Mouse (Mus musculus) ovary, postnatal 10 days (tissue): Measurements from ENCODE around the gene Ccnd3.

Experiments
- DNase-seq: peaks from one replicate; pipeline ENCODE4 v3.0.0; 2022; ENCODE audit warnings: low spot score

Gene Ccnd3

GRCm38 (mm10) chr17:47515180-47515844 is 10.5 kb downstream of the Ccnd3 start:
- no peak for DNase-seq

DNA sequence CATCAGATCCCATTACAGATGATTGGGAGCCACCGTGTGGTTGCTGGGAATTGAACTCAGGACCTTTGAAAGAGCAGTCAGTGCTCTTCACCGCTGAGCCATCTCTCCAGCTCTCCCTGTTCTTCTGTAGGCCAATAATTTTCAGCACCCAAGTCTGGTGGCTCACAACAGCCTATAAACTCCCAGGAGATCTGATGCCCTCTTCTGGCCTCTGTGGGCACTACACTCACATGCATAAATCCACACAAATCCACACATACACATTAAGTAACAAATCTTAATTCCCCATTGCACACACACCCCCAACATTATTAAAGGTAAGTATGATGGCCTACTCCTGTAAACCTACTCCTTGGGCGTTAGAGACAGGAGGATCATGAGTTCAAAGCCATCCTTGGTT is 11.4 kb downstream of the Ccnd3 start:
- no peak for DNase-seq

DNA sequence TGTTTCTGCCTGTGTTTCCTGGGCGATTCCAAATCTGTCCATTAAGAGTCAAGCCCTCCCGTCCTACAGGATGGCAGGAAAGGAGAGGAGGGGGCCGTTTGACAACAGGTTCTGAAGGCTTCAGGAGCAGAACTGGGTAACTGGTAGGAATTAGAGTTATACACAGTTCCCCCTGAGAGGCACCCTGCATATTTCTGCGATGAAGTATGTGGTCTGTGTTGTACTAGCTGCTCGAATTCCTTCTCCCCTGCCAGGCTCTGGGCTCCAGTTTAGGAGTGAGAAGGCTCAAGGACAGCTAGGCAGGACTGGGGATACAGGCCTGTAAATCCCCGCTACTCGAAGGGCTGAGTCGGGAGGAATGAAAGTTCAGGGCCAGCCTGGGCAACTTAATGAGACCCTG is 13.4 kb downstream of the Ccnd3 start:
- no peak for DNase-seq

GRCm38 (mm10) chr17:47521551-47522258 is 16.9 kb downstream of the Ccnd3 start:
- no peak for DNase-seq

- DNase-seq, result no peak
These were observed 17.7 kb downstream of the Ccnd3 start for GRCm38 (mm10) chr17:47522536-47522935.

DNA sequence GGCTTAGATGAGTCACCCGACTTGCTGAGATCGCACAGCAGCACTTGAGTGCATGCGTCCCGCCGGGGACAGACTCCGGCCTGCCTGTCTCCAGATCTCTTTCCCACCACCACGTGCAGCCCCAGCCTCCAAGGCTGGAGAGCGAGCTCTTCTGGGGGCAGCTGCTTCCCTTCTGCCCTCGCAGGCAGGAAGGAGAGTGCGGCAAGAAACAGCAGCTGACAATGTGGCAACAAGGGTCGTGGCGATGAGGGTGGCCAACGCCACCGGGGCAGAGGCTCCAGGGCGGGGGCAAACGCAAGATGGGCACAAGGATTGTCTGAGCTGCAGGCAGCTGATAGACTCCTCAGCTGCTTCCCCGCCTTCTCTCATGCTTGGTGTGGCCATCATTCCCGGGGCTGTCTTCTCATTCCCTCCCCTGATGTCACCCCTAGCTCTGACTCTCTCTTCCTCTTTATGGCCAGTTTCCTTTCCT is 18.4 kb downstream of the Ccnd3 start:
- DNase-seq, result no peak

DNA sequence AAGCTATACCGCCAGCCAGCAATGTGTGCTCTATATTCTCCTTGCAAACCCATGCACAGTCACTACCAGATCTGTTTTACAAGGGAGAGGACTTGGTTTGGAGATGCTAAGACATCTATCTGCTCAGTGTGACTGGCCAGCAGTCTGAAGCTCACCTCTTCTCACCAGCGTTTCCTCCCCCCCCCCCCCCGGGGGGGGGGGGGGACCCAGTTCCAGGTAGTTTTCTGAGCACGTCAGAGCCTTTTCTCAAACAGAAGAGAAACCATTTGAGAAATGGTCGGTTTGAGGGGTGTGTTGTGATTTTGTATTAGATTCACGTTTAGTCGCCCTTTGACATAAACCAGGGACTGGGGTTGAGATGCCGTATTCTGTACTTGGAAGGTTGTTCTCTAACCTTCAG is 19.2 kb downstream of the Ccnd3 start:
- no peak for DNase-seq

- no peak for DNase-seq
These were observed 20.1 kb downstream of the Ccnd3 start for GRCm38 (mm10) chr17:47524991-47525390.

DNA sequence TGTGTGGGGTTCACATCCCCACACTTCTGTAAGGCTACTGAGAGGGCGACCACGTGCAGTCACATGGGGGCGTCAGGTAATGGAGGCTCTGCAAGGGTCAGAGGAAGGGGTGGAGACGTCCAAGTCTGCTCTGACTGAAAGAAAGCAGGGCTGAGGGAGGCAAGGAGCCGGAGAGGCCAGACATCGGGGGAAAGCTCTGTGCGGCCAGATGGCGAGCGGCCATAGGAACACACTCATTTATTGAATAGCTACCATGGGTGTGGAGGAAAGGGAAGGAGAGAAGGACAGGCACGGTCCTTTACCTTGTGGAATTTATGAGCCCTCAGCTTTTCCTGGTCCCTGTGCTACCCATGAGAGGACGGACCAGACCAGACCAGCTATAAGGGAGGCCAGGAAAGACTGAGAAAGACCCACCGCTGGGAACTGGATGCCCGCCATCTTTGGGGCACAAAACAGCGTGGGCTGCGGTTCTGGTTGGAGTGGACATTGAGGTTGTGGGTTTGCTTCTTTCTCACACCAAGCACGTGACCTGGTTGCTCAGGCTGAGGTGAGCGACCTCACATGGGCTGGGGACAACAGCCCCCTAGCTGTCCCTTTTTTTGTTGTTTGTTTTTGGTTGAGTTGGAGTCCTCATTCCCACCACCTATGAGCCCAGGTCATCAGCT is 22.1 kb downstream of the Ccnd3 start:
- DNase-seq, result no peak

DNA sequence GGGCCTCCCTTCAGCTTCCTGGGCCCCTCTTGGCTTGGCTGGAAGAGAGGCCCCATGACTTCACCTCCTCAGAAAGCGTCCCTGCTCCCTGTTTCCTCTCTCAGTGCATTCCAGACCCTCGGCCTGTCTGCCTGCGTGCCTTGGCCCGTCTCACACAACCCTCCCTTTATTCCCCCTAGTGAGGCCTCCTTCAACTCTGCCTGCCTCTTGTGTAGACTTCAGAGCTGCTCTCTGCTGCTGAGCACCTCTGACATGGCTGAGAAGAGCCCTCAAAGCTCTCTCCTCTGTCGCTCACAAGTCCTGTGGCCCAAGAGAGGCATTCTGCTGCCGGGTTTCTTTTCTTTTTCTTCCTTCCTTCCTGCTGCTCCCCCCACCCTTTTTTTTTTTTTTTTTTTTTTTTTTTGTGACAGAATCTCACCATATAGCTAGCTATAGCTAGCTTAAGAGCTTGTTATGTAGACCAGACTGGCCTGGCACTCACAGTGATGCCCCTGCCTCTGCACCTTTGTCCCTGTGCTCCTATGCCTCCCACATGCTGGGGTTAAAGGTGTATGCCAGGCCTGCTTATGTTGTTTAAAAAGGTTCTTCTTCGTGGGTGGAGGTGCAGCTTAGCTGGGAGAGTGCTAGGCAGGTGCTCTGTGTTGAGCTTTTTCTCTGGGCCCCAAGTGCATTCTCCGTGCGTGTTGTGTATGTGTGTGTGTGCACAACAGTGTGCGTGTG is 22.9 kb downstream of the Ccnd3 start:
- DNase-seq, result no peak

- no peak for DNase-seq
These were observed 24.1 kb downstream of the Ccnd3 start for GRCm38 (mm10) chr17:47528919-47529318.

DNA sequence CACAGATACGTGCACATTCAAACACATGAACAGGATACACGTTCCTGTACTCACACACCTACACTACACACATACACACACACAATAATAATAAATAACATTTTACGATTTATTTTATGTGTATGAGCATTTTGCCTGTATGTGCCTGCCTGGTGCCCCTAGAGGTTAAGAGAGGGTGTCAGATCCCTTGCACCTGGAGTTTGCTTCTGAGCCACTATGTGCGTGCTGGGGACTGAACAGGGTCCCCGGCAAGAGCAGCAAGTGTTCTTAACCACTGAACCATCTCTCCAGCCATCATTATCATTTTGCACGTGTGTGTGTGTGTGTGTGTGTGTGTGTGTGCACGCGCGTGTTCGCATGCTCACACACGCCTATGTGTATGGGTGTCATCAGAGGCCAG is 24.7 kb downstream of the Ccnd3 start:
- no peak for DNase-seq

GRCm38 (mm10) chr17:47531387-47531818 is 26.6 kb downstream of the Ccnd3 start:
- no peak for DNase-seq

DNA sequence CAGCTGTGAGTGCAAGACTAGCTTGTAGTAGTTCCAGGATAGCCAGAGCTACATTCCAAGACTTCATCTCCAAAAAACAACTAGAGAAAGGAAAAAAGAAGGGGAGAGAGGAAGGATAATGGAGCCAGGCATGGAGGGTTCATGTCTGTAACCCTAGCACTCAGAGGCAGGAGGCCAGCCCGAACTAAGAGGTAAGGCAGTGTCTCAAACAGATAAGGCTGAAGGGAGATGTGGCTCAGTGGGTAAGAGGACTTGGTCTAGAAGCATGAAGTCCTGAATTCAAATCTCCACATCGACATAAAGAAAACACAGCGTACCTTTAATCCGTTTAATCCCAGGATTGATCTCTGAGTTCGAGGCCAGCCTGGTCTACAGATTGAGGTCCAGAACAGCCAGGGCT is 27.5 kb downstream of the Ccnd3 start:
- no peak for DNase-seq

DNA sequence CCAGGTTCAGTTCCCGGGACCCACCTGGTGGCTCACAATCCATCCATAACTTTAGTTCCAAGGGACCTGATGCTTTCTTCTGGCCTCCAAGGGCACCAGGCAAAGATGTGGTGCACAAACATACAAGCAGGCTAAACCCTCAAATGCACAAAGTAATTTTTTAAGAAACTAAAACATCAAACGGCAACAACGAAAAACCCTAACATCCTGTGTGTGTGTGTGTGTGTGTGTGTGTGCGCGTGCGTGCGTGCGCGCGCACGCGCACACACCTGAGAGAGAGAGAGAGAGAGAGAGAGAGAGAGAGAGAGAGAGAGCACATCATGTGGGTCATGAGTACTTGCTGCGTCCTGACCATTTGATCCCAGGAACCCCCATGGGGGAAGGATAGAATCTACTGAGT is 28.8 kb downstream of the Ccnd3 start:
- DNase-seq, result no peak

DNA sequence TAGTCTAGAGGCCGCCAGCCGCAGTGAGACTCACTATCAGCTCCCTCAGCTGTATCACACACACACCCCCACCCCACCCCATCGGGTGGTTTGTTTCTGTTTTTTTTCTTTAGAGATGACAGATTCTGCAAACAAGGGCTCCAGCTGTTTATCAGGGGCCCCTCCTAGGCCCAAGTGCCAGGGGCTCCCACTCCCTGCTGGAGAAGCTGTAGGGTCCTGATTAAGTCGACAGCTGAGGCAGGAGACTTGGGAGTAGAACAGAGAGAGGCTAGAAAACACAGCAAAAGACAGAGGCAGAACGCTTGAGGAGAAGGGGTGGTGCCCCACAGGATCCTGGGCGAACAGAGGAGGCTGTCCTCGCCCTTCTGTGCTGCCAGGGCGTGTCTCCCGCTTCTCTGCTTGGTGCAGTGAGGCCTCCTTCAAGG is 31.0 kb downstream of the Ccnd3 start:
- no peak for DNase-seq

GRCm38 (mm10) chr17:47538049-47538448 is 33.2 kb downstream of the Ccnd3 start:
- DNase-seq, result no peak

- no peak for DNase-seq
These were observed 34.3 kb downstream of the Ccnd3 start for GRCm38 (mm10) chr17:47539128-47539527.

DNA sequence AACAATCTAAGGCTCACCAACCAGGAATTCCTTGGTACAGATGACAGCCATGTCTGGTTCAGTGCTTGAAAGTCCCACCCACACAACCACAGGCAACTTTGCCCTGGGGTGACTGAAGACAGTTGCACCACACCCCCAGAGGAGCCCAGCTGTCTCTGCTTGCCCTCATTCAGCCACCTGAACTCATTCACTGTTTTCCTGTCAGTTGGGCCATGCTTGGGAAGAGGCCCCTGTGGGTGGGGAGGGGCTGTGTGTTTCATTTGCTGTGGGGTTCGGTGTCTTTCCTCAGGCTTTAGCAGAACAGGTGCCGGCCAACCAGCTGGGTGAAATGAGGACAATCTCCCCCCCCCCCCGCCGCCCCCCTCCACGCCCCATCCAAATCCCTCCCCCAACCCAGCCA is 37.2 kb downstream of the Ccnd3 start:
- DNase-seq, result no peak

GRCm38 (mm10) chr17:47543051-47543650 is 38.3 kb downstream of the Ccnd3 start:
- no peak for DNase-seq

DNA sequence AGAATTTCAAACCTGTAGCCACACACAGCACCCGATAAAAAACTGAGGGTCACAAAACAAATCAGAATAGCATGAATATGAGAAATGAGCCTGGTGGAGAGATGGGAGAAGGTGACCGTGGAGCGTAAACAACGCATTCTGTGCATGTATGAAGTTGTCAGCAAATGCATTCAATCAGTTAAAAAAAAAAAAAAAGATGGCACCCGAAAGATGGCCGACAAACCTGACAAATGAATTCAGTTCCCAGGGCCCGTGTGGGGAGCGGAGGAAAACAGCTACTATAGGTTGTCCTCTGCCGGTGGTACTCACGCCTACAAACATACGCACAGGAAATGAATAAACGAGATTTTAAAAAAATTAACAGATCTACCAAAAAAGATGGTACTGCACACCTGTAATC is 40.3 kb downstream of the Ccnd3 start:
- no peak for DNase-seq

DNA sequence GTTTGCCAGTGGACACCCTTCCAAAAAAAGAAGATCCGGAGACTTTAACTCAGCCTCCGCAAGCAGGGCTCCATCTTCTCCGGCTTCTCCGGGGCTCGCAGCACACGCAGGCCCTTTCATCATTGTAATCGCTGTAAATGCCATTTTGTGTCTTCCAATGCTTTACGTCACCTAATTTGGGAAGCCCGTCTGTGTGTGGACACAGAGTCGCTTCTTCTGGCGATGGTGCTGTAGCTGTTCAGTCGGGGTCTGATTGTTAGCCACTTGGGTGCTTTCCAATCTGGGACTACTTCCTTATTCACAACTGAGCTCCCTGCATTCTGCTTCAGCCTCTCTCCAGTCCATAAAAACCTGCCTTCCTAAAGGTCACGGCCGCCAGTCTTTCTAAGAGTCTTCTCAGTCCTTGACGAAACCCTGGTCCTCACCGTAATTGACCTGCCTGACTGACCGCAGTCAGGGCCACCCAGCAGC is 41.0 kb downstream of the Ccnd3 start:
- DNase-seq, result no peak
